Mouse (Mus musculus) intestine, embryonic 16.5 days (tissue): ENCODE data around the gene Creg1. TPM values are rescaled to one million over a fixed set of nuclear protein-coding genes. Genes with fewer than 3 reads are reported as not detected.

ENCODE experiments used
- ATAC-seq: fragments of 200-750 bp; cut with Nextera tagmentation; 2 replicates; pipeline ENCODE4 v1.8.0; 2017; ENCODE audit warnings: moderate TSS enrichment, moderate library complexity
- H3K27ac ChIP-seq: fragments of 300-500 bp; sonication (generic); 2 replicates; pipeline ENCODE4 v1.5.1; 2014; ENCODE audit warnings: mild to moderate bottlenecking, low read length
- H3K27me3 ChIP-seq: fragments of 300-500 bp; sonication (generic); replicated peaks from 2 replicates; pipeline ENCODE4 v1.6.1; 2014; ENCODE audit warnings: low read length, control low read depth, mixed read lengths; ENCODE audit not compliant: control insufficient read depth, insufficient read depth
- H3K36me3 ChIP-seq: fragments of 300-500 bp; sonication (generic); 2 replicates; pipeline ENCODE4 v1.6.1; 2014; ENCODE audit warnings: low read length, control low read depth; ENCODE audit not compliant: control insufficient read depth, insufficient read depth
- H3K4me1 ChIP-seq: fragments of 300-500 bp; sonication (generic); 2 replicates; pipeline ENCODE4 v1.6.1; 2014; ENCODE audit warnings: low read length, control low read depth, mixed read lengths; ENCODE audit not compliant: control insufficient read depth, insufficient read depth
- H3K4me2 ChIP-seq: fragments of 300-500 bp; sonication (generic); 2 replicates; pipeline ENCODE4 v1.6.1; 2014; ENCODE audit warnings: low read depth, low read length, control low read depth
- H3K4me3 ChIP-seq: fragments of 300-500 bp; sonication (generic); 2 replicates; pipeline ENCODE4 v1.5.1; 2014; ENCODE audit warnings: mild to moderate bottlenecking, low read length
- H3K9ac ChIP-seq: fragments of 300-500 bp; sonication (generic); 2 replicates; pipeline ENCODE4 v1.6.1; 2014; ENCODE audit warnings: low read depth, low read length
- H3K9me3 ChIP-seq: fragments of 300-500 bp; sonication (generic); 2 replicates; pipeline ENCODE4 v1.6.1; 2016; ENCODE audit warnings: low read length, control low read depth; ENCODE audit not compliant: control insufficient read depth
- WGBS: fragments of 180-500 bp; shearing (Covaris S2); extraction: QIAGEN DNeasy Blood & Tissue Kit; methylation state at CpG from one replicate; pipeline ENCODE4 v1.1.7; 2014; 5-methylcytosine and 5-hydroxymethylcytosine counted together
- polyA plus RNA-seq: library from polyadenylated mRNA; unstranded; fragments of >200 nt; fragmentation: Nextera tagmentation; extraction: Ambion mirVana; gene quantifications from 2 replicates; pipeline ENCODE4 v1.2.1, GENCODE M21; 2015

Creg1 gene
- polyA plus RNA-seq, 1 experiment from 2014 or later, result 122 TPM

GRCm38 (mm10) chr1:165775518-165776294 is 12.2 kb downstream of the Creg1 start:
- peaks cover 10% of the 10 kb centered on the region for H3K4me1 ChIP-seq
- H3K4me3 ChIP-seq, result no peak overlapping the region; the same call in 1 of the 2 replicates
- ATAC-seq, result no peak
- H3K4me2 ChIP-seq, result peak overlapping the region; percentile 18; the same call in 1 of the 2 replicates
- no peaks in the 10 kb centered on the region; the same call in 1 of the 2 replicates for H3K36me3 ChIP-seq
- H3K27me3 ChIP-seq, result no peaks in the 10 kb centered on the region
- no peak overlapping the region for H3K9ac ChIP-seq
- 47% methylated on average over 19 of the region's 19 CpGs for WGBS
- H3K9me3 ChIP-seq, result no peaks in the 10 kb centered on the region
- H3K27ac ChIP-seq, result no peak overlapping the region

DNA sequence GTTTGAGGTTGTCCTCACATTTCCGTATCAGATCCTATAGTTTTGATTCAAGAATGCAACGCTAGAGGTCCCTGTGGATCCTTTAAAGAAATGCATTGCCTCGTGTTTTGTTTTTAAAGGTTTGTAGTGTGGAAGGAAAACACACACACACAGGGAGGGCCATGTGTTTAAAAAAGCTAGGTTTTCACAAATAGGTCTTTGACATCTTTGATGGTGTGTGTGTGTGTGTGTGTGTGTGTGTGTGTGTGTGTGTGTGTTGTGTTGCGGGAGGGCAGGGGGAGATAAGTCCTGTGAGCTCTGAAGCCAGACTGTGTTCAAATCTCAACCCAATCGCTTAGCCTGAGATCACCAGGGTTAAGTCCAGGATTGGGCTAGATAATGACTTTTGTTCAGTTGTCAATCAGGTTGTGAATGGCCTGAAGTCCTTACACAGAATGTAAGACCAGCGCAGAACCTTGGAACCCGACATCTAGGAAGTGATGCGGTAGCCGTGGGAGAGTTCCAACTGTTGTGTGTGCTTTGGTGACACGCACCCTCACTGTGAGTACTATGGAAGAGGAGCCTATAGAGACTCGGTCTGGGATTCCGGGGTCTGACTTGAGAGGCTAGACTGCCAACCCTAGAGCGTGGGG is 16.5 kb downstream of the Creg1 start:
- H3K4me1 ChIP-seq, result peaks cover 8% of the 10 kb centered on the region
- H3K9me3 ChIP-seq, result no peaks in the 10 kb centered on the region
- peak overlapping the region; percentile 57 for H3K9ac ChIP-seq
- H3K36me3 ChIP-seq, result no peaks in the 10 kb centered on the region
- ATAC-seq, result peak; percentile 72
- H3K4me3 ChIP-seq, result peak overlapping the region; percentile 43
- H3K27ac ChIP-seq, result no peak overlapping the region
- H3K27me3 ChIP-seq, result no peaks in the 10 kb centered on the region
- H3K4me2 ChIP-seq, result peak overlapping the region; percentile 69
- WGBS, result 9% methylated on average over 13 of the region's 13 CpGs

DNA sequence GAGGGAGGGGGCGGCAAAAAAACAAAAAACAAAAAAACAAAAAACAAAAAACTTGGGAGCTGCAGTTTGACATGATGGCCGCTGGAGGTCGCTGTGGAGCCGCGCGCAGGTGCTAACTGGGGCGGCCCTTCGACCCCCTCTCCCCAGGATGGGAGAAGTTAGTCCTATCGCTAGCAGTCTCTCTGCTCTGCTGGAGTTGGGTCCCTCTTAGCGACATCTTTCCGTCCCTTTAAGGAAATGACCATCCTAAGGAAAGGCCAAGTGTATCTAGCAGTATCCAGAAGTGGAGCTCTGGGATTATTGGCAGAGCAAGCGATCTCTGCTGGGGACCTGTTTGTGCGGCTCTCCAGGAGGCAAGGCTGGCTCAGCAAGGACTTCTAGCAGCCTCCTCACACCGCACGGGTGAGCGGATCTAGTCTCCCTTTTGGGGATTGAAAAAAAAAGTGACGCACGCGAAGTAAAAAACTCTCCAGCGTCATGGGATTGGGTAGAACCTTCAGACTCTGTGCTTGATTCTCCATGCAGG is 17.1 kb downstream of the Creg1 start:
- Histone ChIP-seq H3K4me2 (peak overlapping the region; percentile 69), H3K27ac (no peak overlapping the region), H3K4me1 (peaks cover 8% of the 10 kb centered on the region), H3K27me3 (no peaks in the 10 kb centered on the region), H3K9ac (peak overlapping the region; percentile 57), H3K9me3 (no peaks in the 10 kb centered on the region), H3K4me3 (peak overlapping the region; percentile 43), H3K36me3 (no peaks in the 10 kb centered on the region)
- peak; percentile 54 for ATAC-seq
- 8% methylated on average over 20 of the region's 20 CpGs for WGBS

- no peaks in the 10 kb centered on the region for H3K27me3 ChIP-seq
- H3K9me3 ChIP-seq, result no peaks in the 10 kb centered on the region
- no peak overlapping the region for H3K4me2 ChIP-seq
- no peak overlapping the region for H3K9ac ChIP-seq
- WGBS, result 88% methylated on average over 9 of the region's 9 CpGs
- H3K4me1 ChIP-seq, result peaks cover 2% of the 10 kb centered on the region; the same call in 1 of the 2 replicates
- H3K27ac ChIP-seq, result no peak overlapping the region
- H3K4me3 ChIP-seq, result no peak overlapping the region
- H3K36me3 ChIP-seq, result no peaks in the 10 kb centered on the region
- no peak for ATAC-seq
Observed at GRCm38 (mm10) chr1:165781426-165781825, 17.9 kb downstream of the Creg1 start.

DNA sequence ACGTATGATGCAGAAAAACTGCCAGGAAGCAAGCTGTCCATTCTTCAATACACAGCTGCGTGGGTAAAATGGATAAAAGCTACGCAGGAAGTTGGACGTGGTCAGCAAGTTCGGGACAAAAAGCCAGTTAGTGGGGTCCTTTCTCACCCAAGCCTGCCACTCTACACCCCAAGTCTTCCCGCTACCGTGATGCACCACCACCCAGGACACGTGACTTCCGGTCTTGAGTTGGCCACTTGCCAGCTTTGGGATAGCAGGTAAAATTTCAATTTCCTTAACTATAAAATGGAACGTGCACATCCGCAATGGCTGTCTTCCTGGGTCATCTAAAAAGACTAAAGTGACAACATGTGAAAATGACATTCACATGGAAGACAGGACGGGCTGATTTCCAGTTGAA is 18.4 kb downstream of the Creg1 start:
- Histone ChIP-seq H3K27me3 (no peaks in the 10 kb centered on the region), H3K27ac (no peak overlapping the region), H3K4me2 (no peak overlapping the region), H3K9ac (no peak overlapping the region), H3K4me1 (peaks cover 2% of the 10 kb centered on the region; the same call in 1 of the 2 replicates), H3K36me3 (no peaks in the 10 kb centered on the region), H3K4me3 (no peak overlapping the region), H3K9me3 (no peaks in the 10 kb centered on the region)
- WGBS, result 84% methylated on average over 12 of the region's 12 CpGs
- no peak for ATAC-seq

DNA sequence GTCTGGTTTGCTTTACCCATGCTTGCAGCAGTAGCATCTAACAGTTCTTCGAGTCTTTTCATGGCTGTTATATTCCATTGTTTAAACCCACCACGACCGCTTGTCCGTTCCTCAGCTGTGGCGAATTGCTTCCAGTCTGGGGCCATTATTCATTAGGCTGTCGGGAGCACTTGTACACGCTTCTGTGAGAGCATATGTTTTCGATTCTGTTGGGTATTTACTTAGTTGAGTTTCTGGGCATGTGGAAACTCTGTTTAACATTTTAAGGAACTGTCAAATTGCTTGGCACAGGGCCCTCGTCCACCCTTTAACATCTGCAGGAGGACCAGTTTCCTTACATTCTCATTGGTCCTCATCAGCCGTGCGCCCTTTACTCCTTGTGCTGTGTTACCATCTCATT is 22.8 kb downstream of the Creg1 start:
- no peak overlapping the region for H3K9ac ChIP-seq
- no peaks in the 10 kb centered on the region for H3K9me3 ChIP-seq
- no peak overlapping the region for H3K4me3 ChIP-seq
- 36% methylated on average over 11 of the region's 11 CpGs for WGBS
- ATAC-seq, result no peak
- H3K27ac ChIP-seq, result no peak overlapping the region
- no peak overlapping the region for H3K4me2 ChIP-seq
- no peaks in the 10 kb centered on the region for H3K4me1 ChIP-seq
- no peaks in the 10 kb centered on the region for H3K27me3 ChIP-seq
- H3K36me3 ChIP-seq, result no peaks in the 10 kb centered on the region

GRCm38 (mm10) chr1:165788511-165788910 is 25.0 kb downstream of the Creg1 start, which contains the start of gene Cd247:
Cd247 (plus strand) TSS chr1:165788681.
- H3K4me1 ChIP-seq, result no peaks in the 10 kb centered on the region
- no peak for ATAC-seq
- no peaks in the 10 kb centered on the region for H3K36me3 ChIP-seq
- H3K27me3 ChIP-seq, result no peaks in the 10 kb centered on the region
- H3K4me2 ChIP-seq, result no peak within 1 kb of the TSS
- no peaks in the 10 kb centered on the region for H3K9me3 ChIP-seq
- no peak within 1 kb of the TSS for H3K4me3 ChIP-seq
- no peak within 1 kb of the TSS for H3K9ac ChIP-seq
- WGBS, result 83% methylated on average over 8 of the region's 8 CpGs
- H3K27ac ChIP-seq, result no peak within 1 kb of the TSS

DNA sequence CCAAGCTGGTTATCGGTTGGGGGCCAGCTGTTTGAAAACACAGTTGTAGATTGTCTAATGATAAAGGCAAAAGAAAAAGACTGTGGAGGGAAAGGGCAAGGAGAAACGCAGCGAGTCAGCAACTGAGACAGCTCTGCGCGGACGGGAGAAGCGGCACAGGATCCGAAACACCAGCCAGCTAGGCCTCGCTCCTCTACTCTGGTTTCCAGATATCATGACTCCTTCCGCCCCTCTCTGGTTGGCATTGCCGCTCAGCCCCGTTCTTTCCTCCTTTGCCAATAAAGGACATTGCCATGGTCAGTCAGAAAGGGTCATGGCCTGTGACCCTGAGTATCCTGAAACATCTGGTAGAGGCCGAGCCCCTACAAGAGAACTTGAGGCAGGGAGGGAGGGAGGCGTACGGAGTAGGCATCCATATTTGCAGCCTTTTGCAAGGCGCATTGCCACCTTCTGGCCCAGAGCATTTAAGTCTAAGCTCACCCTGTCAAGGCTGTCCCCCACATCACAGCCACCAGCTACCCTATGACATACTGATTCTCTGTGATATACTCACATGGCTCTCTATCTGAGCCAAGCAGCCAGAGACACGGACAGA is 25.6 kb downstream of the Creg1 start:
- Histone ChIP-seq H3K9ac (no peak overlapping the region), H3K36me3 (no peaks in the 10 kb centered on the region), H3K27me3 (no peaks in the 10 kb centered on the region), H3K4me3 (no peak overlapping the region), H3K4me1 (no peaks in the 10 kb centered on the region), H3K9me3 (no peaks in the 10 kb centered on the region), H3K4me2 (no peak overlapping the region), H3K27ac (no peak overlapping the region)
- ATAC-seq, result no peak
- 91% methylated on average over 17 of the region's 17 CpGs for WGBS

DNA sequence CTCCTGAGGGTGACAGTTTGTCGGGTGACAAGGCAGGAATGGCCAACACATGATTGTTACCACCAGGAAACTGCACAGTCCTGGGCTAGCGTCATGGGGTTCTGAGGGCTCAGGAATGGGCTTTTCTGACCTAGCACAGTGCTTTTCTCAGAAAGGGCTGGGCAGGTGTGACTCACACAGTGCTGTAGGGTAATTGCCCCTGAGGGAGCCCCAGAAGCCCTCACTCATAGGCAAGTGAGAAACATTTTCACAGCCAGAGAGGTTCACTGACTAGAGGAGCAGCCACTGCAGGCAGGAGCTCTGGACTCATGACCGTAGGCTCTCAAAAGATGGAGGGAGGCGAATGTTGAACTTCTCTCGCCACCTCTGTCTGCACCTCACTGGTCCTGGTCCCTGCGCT is 26.4 kb downstream of the Creg1 start:
- no peak overlapping the region for H3K27ac ChIP-seq
- WGBS, result 81% methylated on average over 6 of the region's 6 CpGs
- H3K9ac ChIP-seq, result no peak overlapping the region
- no peak overlapping the region for H3K4me3 ChIP-seq
- H3K4me2 ChIP-seq, result no peak overlapping the region
- no peaks in the 10 kb centered on the region for H3K27me3 ChIP-seq
- no peaks in the 10 kb centered on the region for H3K36me3 ChIP-seq
- no peaks in the 10 kb centered on the region for H3K4me1 ChIP-seq
- no peaks in the 10 kb centered on the region for H3K9me3 ChIP-seq
- peak; percentile 66; the same call in 1 of the 2 replicates for ATAC-seq
